Mouse (Mus musculus): ENCODE data around the gene Slfn1. TPM values are rescaled to one million over a fixed set of nuclear protein-coding genes. Genes with fewer than 3 reads are reported as not detected.

Gene Slfn1
- total and polyA plus RNA-seq, 3 experiments = not detected

DNA sequence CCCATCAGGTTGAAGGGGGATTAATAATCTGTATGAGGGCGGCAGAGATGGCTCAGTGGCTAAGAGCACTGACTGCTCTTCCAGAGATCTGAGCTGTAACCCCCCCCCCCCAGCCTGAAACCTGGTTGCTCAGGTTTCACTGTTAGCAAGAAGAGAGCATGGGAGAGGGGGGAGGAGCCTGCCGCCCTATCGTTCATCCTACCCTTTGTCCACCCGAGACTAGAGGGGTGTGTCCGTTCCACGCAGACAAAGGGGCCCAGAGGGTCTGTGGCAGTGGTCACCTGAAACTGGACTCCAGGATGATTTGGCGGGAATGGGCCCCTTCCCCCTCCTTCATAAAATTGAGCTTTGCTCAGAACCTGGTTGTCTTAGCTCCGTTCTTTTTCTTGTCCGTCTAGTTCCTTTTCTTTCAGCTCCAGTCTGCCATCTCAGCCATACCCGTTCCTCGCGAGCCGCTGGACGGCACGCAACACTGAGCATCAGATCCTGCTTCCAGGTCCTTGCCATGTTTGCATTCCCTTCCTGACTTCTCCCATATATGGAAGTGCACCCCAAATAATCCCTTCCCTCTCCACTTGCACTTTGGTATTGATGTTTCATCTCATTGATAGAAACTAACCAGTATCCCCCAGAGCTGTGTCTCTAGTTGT is 46.2 kb upstream of the Slfn1 start:
- H3K4me1 ChIP-seq (ENCODE audit: control insufficient read depth in 1 of 2, insufficient read depth in 2 of 2) = peaks cover 0 to 27% of the 10 kb centered on the region in 2 experiments; a peak in 2 of 4 replicates
- H3K79me2 ChIP-seq (replicated peaks; ENCODE audit: control insufficient read depth, extremely low read depth, insufficient read depth, poor library complexity, severe bottlenecking) = peaks cover 53% of the 10 kb centered on the region
- no peak for TF ChIP-seq ZKSCAN1 (IDR thresholded peaks at IDR 0.05; ENCODE audit: borderline replicate concordance, low read depth, low read length)
- H3K9ac ChIP-seq (ENCODE audit: insufficient read depth, low read depth) = no peak overlapping the region
- in situ Hi-C loops (cut with MboI; ENCODE audit: low pct_ligation_motif_present, low pct_unique_long_range_greater_than_20kb, low sequenced_read_pairs) = no loop called here
- H3K4me2 ChIP-seq (ENCODE audit: insufficient read depth, low read depth, poor library complexity, severe bottlenecking) = no peak overlapping the region
- no peak for DNase-seq (ENCODE audit: extremely low read depth)
- H3K27me3 ChIP-seq (replicated peaks) = no peaks in the 10 kb centered on the region
- H3K9me3 ChIP-seq (replicated peaks; ENCODE audit: low read length) = peaks cover 16% of the 10 kb centered on the region
- no peak overlapping the region for H3K4me3 ChIP-seq (replicated peaks in 1 of 3; ENCODE audit: low read depth in 2 of 3, low read length in 2 of 3, poor library complexity in 1 of 3)
- dilution Hi-C loops (cut with MboI; ENCODE audit: extremely low pct_ligation_motif_present, extremely low pct_unique_long_range_greater_than_20kb, low sequenced_read_pairs) = no loop called here
- no peak overlapping the region for H3K27ac ChIP-seq (ENCODE audit: insufficient read depth, low read depth)
- H3K36me3 ChIP-seq (replicated peaks in 1 of 2; ENCODE audit: control insufficient read depth in 1 of 2, insufficient read depth in 1 of 2, low read length in 1 of 2) = peaks cover 30 to 36% of the 10 kb centered on the region in 2 experiments

DNA sequence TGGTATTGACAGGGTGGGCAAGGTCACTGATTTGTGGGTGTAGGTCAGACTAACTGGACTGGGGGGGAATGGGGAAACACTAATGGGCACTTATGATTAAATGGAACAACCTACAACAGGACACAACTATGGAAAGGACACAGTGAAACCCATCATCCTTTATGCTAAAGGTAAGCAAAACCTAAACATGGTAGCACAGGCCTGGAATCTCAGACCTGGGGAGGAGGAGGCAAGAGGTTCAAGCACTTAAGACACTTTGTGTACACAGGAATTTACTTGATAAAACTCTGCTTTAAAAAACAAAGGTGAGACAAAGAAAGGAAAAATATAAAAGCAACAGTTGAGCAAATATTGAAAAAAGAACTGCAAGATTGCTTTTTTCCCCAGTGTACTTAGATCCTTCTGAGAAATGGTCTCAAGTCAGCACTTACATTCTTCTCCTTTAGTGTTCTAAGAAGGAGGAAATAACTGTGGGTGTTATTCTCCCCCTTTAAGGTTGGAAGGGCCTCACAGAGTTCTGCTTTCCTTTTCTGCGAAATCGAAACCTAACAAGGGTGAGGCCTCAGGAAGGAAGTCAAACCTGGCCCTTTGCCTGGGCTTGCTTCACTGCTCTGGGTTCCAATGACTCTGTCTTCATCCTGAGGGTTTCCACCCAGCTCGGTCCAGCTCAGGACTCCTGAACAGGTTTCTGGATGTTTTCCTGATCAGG is 38.8 kb upstream of the Slfn1 start:
- Histone ChIP-seq H3K27ac (ENCODE audit: insufficient read depth, low read depth) (peak overlapping the region; percentile 96), H3K36me3 (replicated peaks in 1 of 2; ENCODE audit: control insufficient read depth in 1 of 2, insufficient read depth in 1 of 2, low read length in 1 of 2) (no peaks in the 10 kb centered on the region), H3K9me3 (replicated peaks; ENCODE audit: low read length) (no peaks in the 10 kb centered on the region), H3K4me1 (ENCODE audit: control insufficient read depth in 1 of 2, insufficient read depth in 2 of 2) (peaks cover 10 to 25% of the 10 kb centered on the region in 2 experiments), H3K27me3 (replicated peaks) (no peaks in the 10 kb centered on the region), H3K79me2 (replicated peaks; ENCODE audit: control insufficient read depth, extremely low read depth, insufficient read depth, poor library complexity, severe bottlenecking) (no peaks in the 10 kb centered on the region), H3K4me3 (replicated peaks in 1 of 3; ENCODE audit: low read depth in 2 of 3, low read length in 2 of 3, poor library complexity in 1 of 3) (peak overlapping the region in 1 of 3 experiments; percentile 4), H3K4me2 (ENCODE audit: insufficient read depth, low read depth, poor library complexity, severe bottlenecking) (peak overlapping the region; percentile 75), H3K9ac (ENCODE audit: insufficient read depth, low read depth) (peak overlapping the region; percentile 32)
- in situ Hi-C loops (cut with MboI; ENCODE audit: low pct_ligation_motif_present, low pct_unique_long_range_greater_than_20kb, low sequenced_read_pairs) = no loop called here
- peak; percentile 94 for DNase-seq (ENCODE audit: extremely low read depth)
- dilution Hi-C loops (cut with MboI; ENCODE audit: extremely low pct_ligation_motif_present, extremely low pct_unique_long_range_greater_than_20kb, low sequenced_read_pairs) = no loop called here
- TF ChIP-seq TBP (conservative IDR thresholded peaks at IDR 0.05; ENCODE audit: low read depth, low read length) = peak; percentile 84
- TF ChIP-seq SMC3 (IDR thresholded peaks at IDR 0.05; ENCODE audit: low read depth, low read length) = no peak; the same call in 1 of the 2 replicates
- TF ChIP-seq JUND (conservative IDR thresholded peaks at IDR 0.05; ENCODE audit: low read depth, low read length) = peak; percentile 48; the same call in 1 of the 2 replicates
- TF ChIP-seq ZNF384 (IDR thresholded peaks at IDR 0.05; ENCODE audit: low read depth, low read length) = no peak
- peak; percentile 23 for TF ChIP-seq RAD21 (IDR thresholded peaks at IDR 0.05; ENCODE audit: low read depth, low read length)
- TF ChIP-seq MYC (IDR thresholded peaks at IDR 0.05; ENCODE audit: low read depth, low read length) = peak; percentile 40; the same call in 1 of the 2 replicates
- peak; percentile 79 for TF ChIP-seq ZMIZ1 (IDR thresholded peaks at IDR 0.05; ENCODE audit: low read depth, low read length)
- no peak; the same call in 1 of the 2 replicates for TF ChIP-seq E2F4 (IDR thresholded peaks at IDR 0.05; ENCODE audit: insufficient replicate concordance, low read depth, low read length)
- TF ChIP-seq POLR2AphosphoS2 (IDR thresholded peaks at IDR 0.05; ENCODE audit: low read depth, low read length) = no peak
- peak; percentile 81 for TF ChIP-seq BHLHE40 (IDR thresholded peaks at IDR 0.05; ENCODE audit: low read depth, low read length)
- peak; percentile 83 for TF ChIP-seq CHD2 (IDR thresholded peaks at IDR 0.05; ENCODE audit: low read length)
- peak; percentile 60; the same call in 1 of the 2 replicates for TF ChIP-seq MXI1 (IDR thresholded peaks at IDR 0.05; ENCODE audit: low read depth, low read length)
- peak; percentile 62 for TF ChIP-seq HCFC1 (IDR thresholded peaks at IDR 0.05; ENCODE audit: low read depth, low read length)
- TF ChIP-seq ZC3H11A (IDR thresholded peaks at IDR 0.05; ENCODE audit: low read depth, low read length) = no peak
- 0 out of 2 replicates have a peak, but pooled peaks have one; percentile 38 for TF ChIP-seq UBTF (IDR thresholded peaks at IDR 0.05; ENCODE audit: low read depth, low read length)
- peak; percentile 93 for TF ChIP-seq ETS1 (conservative IDR thresholded peaks at IDR 0.05; ENCODE audit: low read depth, low read length)
- TF ChIP-seq MAFK (IDR thresholded peaks at IDR 0.05; ENCODE audit: insufficient replicate concordance, low read length) = peak; percentile 81
- TF ChIP-seq GABPA (IDR thresholded peaks at IDR 0.05; ENCODE audit: insufficient replicate concordance, low read depth, low read length) = no peak
- peak; percentile 96 for TF ChIP-seq MEF2A (IDR thresholded peaks at IDR 0.05; ENCODE audit: borderline replicate concordance, low read depth, low read length)
- peak; percentile 78 for TF ChIP-seq ELF1 (IDR thresholded peaks at IDR 0.05; ENCODE audit: low read depth, low read length)
- TF ChIP-seq KAT2A (IDR thresholded peaks at IDR 0.05; ENCODE audit: insufficient replicate concordance, low read length) = no peak
- TF ChIP-seq PAX5 (IDR thresholded peaks at IDR 0.05; ENCODE audit: low read length) = no peak
- TF ChIP-seq NELFE (IDR thresholded peaks at IDR 0.05; ENCODE audit: low read depth, low read length) = no peak
- no peak; the same call in 1 of the 2 replicates for TF ChIP-seq CHD1 (IDR thresholded peaks at IDR 0.05; ENCODE audit: low read depth, low read length)
- TF ChIP-seq NRF1 (IDR thresholded peaks at IDR 0.05; ENCODE audit: low read depth, low read length) = no peak
- peak; percentile 99 for TF ChIP-seq IRF4 (IDR thresholded peaks at IDR 0.05; ENCODE audit: low read depth, low read length)
- TF ChIP-seq JUN (IDR thresholded peaks at IDR 0.05; ENCODE audit: insufficient read depth, low read depth, low read length) = peak; percentile 61; the same call in 1 of the 2 replicates
- no peak for TF ChIP-seq USF2 (conservative IDR thresholded peaks at IDR 0.05; ENCODE audit: low read depth, low read length)
